Mouse (Mus musculus) embryo, embryonic 11 days (tissue): ENCODE data around the gene Alg5.
"Not testable (repeated sequence)": the region's sequence is repeated elsewhere in the genome, so short reads cannot be mapped to it uniquely, and the experiment has no call there.

Experiments used
- DNase-seq: peaks from one replicate; pipeline ENCODE4 v3.0.0-alpha.2; 2015

The Alg5 gene

DNA sequence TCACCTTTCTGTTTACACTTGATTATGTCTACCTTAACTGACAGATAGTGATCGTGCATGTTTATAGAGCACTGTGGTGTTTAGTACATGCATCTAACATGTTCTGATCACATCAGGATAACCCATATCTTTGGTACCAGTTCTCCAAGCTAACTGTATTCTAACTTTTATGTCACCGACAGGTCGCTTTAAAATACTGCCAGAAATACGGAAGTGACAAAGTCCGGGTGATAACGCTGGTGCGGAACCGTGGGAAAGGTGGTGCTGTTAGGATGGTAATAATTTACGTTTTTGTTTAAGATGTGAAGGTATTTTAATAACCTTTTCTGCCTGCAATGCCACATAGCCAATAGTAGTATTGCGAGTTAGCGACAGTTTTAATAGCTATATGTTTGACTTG is 6.6 kb downstream of the Alg5 start:
- no peak for DNase-seq

GRCm38 (mm10) chr3:54745799-54746198 is 10.5 kb downstream of the Alg5 start:
- DNase-seq, result peak; percentile 49

- no peak for DNase-seq
Observed at GRCm38 (mm10) chr3:54753411-54753810, 18.1 kb downstream of the Alg5 start.

DNA sequence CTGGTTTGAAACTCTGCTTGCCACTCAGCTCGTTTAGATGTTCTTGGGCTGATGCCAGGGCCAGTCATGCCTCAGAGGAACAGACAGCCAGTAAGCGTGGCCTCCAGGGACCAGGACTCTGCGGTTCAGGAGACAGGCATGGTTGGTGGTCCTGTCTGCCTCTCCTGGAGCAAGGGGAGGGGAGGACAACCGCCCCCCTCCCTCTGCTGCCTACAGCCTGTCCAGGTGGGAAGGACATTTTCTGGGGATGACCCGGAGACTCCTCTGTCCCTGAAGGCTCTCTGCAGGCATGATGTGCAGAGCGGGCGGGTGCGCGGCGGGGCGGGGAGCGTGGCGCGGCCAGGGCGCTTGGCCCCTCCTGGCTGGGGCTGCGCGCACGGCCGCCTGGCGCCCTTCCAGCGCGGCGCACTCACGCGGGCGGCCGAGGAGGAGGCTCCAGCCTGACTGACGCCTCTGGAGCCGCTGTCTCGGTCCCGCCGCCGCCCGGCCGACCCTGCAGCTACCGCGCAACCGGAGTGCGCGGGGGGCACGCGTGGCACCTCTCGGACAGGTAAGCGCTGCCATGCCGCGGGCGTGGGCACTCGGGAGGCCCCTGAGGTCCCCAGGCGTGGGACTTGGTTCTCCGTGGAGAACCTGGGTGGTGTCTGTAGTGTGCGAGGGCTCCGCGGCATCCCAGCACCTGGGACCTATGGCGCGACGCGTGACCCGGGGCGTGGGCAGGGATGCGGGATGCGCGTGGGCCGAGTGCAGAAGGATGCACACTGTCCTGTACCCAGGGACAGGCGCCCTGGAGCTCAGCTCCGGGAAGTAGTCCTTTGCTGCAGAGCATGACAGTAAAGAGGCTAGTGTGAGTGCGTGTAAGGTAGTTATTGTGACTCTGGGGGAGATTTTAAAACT is 20.1 kb downstream of the Alg5 start, which contains the start of gene Smad9:
Smad9 (plus strand) TSS at position 438 of the 897 bp plus-strand sequence.
- DNase-seq, result peak; percentile 75

GRCm38 (mm10) chr3:54756058-54756457 is 20.7 kb downstream of the Alg5 start:
- DNase-seq, result peak; percentile 49

- DNase-seq, result no peak
Observed at GRCm38 (mm10) chr3:54757446-54757845, 22.1 kb downstream of the Alg5 start.

DNA sequence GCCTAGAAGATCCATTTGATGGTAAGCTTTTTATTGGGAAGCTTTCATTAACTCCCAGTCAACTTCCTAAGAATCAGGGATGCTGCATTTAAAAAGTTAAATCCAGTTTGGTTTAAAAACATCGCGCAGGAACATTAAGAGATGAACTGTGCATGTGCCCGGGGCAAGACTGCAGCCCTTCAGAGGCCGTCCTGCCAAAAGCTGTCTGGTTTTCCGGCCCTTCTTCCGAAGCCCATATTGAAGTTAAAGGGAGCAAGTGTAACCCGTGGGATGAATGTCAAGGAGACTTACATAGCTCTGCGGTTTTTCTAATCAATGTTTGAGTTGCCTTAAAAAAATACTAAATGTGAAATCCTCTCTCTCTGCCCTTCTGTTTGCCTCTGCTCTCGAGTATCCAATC is 23.9 kb downstream of the Alg5 start:
- DNase-seq, result no peak

DNA sequence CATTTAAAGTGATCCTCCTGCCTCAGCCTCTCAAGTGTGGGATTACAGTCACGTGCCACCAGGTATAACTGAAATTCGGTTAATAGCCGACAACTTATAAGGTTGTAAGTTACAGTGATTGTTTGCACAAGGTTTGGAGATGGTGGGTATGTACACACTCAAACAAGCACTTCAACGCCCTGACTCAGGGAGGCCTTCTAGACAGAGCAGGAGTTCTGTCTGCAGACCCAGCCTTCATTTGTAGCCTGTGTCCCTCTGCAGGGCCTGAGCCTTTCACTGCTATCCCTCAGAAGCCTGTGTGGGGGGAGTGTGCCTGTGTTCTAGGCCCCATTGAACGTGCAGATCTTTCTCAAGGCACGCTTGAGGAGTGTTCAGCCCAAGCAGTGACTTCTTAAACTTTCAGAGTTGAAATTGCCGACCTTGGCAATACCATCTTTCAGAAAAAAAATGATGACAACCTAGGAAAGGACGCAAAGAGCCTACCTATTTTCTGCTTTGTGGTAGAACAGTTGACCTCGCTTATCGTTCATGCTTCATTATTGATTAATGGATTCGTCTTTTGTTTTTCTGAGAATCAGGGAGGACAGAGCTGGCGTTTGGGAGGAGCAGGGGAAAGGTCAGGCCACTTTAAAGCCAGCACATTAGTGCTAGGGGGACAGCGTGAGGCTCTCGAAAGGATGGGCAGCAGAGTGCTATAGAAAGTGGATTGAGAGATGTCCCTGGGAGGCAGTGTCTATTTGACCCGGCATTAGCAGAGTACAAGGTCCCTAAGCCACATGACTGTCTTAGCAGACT is 25.2 kb downstream of the Alg5 start:
- DNase-seq, result no peak

DNA sequence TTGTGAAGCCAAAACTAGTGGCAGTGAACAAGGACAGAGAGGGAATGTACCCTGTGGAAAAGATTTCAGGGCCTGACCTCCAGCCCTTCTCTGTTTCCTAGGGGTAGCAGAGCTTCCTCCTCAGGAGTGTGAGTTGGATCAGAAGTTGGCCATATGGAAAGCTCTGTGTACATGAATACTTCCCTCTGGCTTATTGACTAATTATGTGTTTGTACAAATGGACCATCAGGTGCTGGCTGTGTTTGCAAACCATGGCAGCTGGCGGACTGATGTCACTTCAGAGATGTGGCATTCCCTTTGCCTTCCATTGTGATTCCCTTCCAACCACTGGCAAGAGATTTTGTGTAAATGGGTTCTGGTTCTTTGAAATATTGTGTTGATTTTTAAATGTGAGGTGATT is 25.9 kb downstream of the Alg5 start:
- peak; percentile 3 for DNase-seq

DNA sequence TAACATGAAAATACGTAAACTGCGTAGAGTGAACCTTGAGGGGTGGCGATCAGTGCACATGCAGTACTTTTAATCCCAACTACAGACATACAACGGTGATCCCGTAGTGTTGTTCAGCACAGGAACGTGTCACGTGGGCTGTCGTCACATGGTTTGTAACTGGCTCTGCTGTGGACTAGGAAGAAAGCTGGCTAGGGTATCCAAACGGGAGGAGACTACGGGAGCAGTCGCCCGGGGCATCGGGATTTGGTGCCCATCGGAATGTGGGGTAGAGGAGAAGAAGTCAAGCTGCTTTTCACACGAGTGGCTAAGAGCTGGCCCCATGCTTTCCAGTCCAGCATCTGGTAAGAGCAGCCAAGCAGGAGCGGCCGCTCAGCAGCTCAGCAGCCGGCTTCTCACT is 29.1 kb downstream of the Alg5 start:
- DNase-seq, result peak; percentile 19

- not testable (repeated sequence) for DNase-seq
Observed at GRCm38 (mm10) chr3:54765521-54765920, 30.2 kb downstream of the Alg5 start.

DNA sequence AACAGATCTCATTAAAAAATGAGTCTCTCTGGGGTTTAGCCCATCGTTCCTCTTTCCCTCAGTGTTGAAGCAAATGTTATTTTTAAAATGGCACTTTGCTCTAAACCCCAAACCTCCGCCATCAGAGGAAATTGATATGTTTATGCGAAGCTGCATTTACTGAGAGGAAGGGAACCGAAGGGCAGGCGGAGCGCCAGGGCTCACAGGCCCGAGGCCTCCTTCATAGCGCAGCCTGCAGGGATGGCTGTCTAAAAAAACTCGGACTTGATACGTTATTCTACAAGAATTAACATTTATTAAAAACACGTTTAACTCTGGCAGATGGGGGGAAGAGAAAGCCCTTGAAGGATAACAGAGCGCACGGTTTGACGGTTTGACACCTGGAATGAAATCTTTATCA is 30.7 kb downstream of the Alg5 start:
- DNase-seq, result peak; percentile 10

GRCm38 (mm10) chr3:54766811-54767210 is 31.5 kb downstream of the Alg5 start:
- DNase-seq, result no peak

DNA sequence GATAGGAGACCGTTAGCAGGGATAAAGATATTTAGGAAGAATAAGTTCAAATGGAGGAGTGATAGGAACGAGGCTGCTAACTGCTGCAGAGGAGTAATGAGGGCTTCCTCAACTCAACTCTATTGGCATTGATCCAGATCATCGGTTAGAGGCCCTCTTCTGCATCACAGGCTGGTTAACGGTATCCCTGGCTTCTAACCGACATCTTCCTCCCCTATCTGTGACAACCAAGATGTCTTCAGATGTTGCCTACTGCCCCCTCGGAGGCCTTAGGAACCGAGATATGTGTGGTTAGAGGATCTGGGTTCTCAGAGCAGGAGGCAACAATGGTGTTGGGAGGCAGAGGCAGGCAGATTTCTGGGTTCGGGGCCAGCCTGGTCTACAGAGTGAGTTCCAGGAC is 33.3 kb downstream of the Alg5 start:
- DNase-seq, result no peak

DNA sequence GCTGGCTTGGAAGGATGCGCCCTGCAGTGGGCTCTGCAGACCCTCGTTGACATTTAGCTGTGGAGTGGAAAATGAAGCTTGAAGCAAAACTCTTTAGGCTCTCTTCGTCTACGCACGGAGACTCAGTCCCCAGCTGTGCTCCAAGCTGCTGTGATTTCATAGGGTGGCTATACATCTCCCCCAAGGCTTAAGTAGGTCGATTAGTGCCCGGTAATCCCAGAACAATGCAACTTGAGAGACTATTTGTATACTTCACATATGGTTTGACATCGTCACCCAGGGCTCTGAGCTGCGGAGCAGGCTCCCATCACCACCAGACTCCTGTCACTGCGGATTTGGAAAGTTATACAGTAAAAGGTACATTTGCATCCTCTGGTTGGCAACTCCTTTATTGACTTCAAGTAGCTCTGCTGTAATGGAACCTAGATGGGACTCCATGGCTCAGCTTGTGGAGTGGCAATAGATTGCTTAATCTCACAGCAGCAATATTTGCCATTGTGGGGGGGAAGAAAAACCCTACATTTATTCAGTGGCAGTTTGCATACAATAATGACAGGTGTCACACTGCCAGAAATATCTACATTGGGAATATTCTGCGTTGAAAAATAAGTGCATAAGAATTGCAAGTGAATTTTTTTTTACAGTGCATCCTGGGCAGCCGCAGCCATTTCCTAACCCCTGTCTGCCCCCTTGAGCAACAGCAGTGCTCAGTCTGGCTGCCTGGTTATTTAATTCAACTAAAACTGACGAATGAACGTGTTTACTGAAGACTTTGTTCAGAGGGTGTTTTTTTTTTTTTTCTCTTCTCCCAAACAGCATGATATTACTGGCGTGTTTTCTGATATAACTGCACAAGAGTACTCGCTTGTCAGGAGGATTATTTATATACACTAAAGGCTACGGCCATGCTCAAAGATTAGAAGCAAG is 34.3 kb downstream of the Alg5 start:
- no peak for DNase-seq

- DNase-seq, result no peak
Observed at GRCm38 (mm10) chr3:54773613-54774012, 38.3 kb downstream of the Alg5 start.

GRCm38 (mm10) chr3:54775989-54776631 is 40.8 kb downstream of the Alg5 start:
- no peak for DNase-seq

DNA sequence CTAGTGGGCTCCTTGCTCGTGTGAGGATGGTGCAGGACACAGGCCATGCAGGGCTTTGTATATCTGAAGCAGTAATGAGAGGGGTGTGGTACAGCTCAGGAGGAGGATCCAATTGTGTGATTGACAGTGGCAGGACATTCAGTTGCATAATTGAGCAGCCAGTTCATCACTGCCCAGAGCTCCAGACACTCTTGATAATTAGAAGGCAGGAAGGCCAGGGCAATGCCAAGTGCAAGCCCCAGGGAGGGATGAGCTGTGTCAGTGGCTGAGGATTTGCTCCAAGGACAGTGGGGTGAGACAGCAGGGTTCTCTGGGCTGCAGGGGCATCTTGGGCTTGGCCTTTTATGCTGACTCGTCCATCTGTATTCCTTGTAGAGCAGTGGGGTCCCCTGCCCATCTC is 55.3 kb downstream of the Alg5 start:
- no peak for DNase-seq

DNA sequence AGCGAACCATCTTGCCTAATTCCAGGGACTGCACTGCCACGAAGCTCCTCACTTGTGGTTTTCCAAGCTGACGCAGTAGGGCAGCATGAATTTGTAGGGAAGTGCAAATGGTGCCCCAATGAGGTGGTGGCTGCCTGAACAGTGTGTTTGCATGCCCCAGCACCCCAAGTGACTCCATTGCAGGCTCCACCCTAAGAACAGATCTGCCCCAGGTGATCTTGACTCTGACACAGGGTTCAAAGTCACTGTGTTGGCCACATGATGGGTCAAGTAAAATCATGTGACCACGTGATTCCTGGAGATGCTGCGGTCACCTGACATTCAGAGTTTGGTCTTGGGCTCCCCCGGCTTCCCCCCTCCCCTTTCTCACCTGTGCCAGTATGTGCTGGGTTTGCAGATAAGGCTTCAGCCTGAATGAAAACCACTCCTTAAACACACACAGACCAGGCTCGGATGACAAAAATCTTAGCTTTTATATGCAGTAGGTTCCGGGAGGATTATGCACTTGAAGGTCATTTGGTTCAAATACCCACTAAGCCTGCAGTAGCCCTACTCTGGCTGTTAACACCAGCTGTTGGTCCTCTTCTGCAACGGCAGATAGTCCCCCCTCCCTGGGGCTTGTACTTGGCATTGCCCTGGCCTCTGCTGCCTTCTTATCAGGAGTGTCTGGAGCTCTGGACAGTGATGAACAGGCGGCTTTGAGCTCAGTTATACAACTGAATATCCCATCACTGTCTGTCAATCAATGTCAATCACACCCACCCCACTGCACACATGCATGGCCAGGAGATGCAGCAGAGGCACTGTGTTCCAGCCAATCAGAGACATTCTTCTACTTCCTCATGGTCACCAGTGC is 56.7 kb downstream of the Alg5 start:
- no peak for DNase-seq

GRCm38 (mm10) chr3:54793762-54794161 is 58.4 kb downstream of the Alg5 start:
- no peak for DNase-seq

GRCm38 (mm10) chr3:54795379-54795778 is 60.0 kb downstream of the Alg5 start:
- DNase-seq, result no peak
